Mouse (Mus musculus): ENCODE results near the gene Pde4d. TPM values are rescaled to one million over a fixed set of nuclear protein-coding genes. Genes with fewer than 3 reads are reported as not detected.

Pde4d gene
- polyA plus RNA-seq, 1 experiment, result 33.8 TPM

GRCm38 (mm10) chr13:109486166-109486565 is 1036.4 kb downstream of the Pde4d start:
- H3K27me3 ChIP-seq (ENCODE audit: control insufficient read depth, insufficient read depth, low read length), result no peaks in the 10 kb centered on the region
- no peak overlapping the region for H3K27ac ChIP-seq (ENCODE audit: insufficient read depth, low read length)
- no peak overlapping the region for H3K4me3 ChIP-seq (replicated peaks; ENCODE audit: insufficient read depth, low read depth, low read length)
- 71% methylated on average over 6 of the region's 6 CpGs for WGBS
- DNase-seq, result no peak
- TF ChIP-seq POLR2A (IDR thresholded peaks at IDR 0.05; ENCODE audit: borderline replicate concordance, insufficient read depth, low read length) (no peak), CTCF (IDR thresholded peaks at IDR 0.05; ENCODE audit: borderline replicate concordance, insufficient read depth, low read depth, low read length) (no peak)
- H3K4me1 ChIP-seq (ENCODE audit: control insufficient read depth, insufficient read depth, low read length), result no peaks in the 10 kb centered on the region

- Histone ChIP-seq H3K27ac (ENCODE audit: insufficient read depth, low read length) (no peak overlapping the region), H3K27me3 (ENCODE audit: control insufficient read depth, insufficient read depth, low read length) (no peaks in the 10 kb centered on the region), H3K4me1 (ENCODE audit: control insufficient read depth, insufficient read depth, low read length) (no peaks in the 10 kb centered on the region), H3K4me3 (replicated peaks; ENCODE audit: insufficient read depth, low read depth, low read length) (no peak overlapping the region)
- TF ChIP-seq CTCF (IDR thresholded peaks at IDR 0.05; ENCODE audit: borderline replicate concordance, insufficient read depth, low read depth, low read length) (no peak), POLR2A (IDR thresholded peaks at IDR 0.05; ENCODE audit: borderline replicate concordance, insufficient read depth, low read length) (no peak)
- DNase-seq, result no peak
- WGBS, result 31% methylated on average over 2 of the region's 2 CpGs
Observed at GRCm38 (mm10) chr13:109487378-109487777, 1037.6 kb downstream of the Pde4d start.

GRCm38 (mm10) chr13:109490853-109491252 is 1041.1 kb downstream of the Pde4d start:
- Histone ChIP-seq H3K27me3 (ENCODE audit: control insufficient read depth, insufficient read depth, low read length) (no peaks in the 10 kb centered on the region), H3K4me1 (ENCODE audit: control insufficient read depth, insufficient read depth, low read length) (no peaks in the 10 kb centered on the region), H3K27ac (ENCODE audit: insufficient read depth, low read length) (no peak overlapping the region), H3K4me3 (replicated peaks; ENCODE audit: insufficient read depth, low read depth, low read length) (no peak overlapping the region)
- no peak for DNase-seq
- TF ChIP-seq CTCF (IDR thresholded peaks at IDR 0.05; ENCODE audit: borderline replicate concordance, insufficient read depth, low read depth, low read length) (no peak), POLR2A (IDR thresholded peaks at IDR 0.05; ENCODE audit: borderline replicate concordance, insufficient read depth, low read length) (no peak)
- WGBS, result 59% methylated on average over 2 of the region's 2 CpGs

GRCm38 (mm10) chr13:109491829-109492228 is 1042.1 kb downstream of the Pde4d start:
- Histone ChIP-seq H3K27me3 (ENCODE audit: control insufficient read depth, insufficient read depth, low read length) (no peaks in the 10 kb centered on the region), H3K4me3 (replicated peaks; ENCODE audit: insufficient read depth, low read depth, low read length) (no peak overlapping the region), H3K4me1 (ENCODE audit: control insufficient read depth, insufficient read depth, low read length) (no peaks in the 10 kb centered on the region), H3K27ac (ENCODE audit: insufficient read depth, low read length) (no peak overlapping the region)
- 54% methylated on average over 4 of the region's 4 CpGs for WGBS
- no peak for DNase-seq
- TF ChIP-seq CTCF (IDR thresholded peaks at IDR 0.05; ENCODE audit: borderline replicate concordance, insufficient read depth, low read depth, low read length) (no peak), POLR2A (IDR thresholded peaks at IDR 0.05; ENCODE audit: borderline replicate concordance, insufficient read depth, low read length) (no peak)

- TF ChIP-seq POLR2A (IDR thresholded peaks at IDR 0.05; ENCODE audit: borderline replicate concordance, insufficient read depth, low read length), result no peak
- no peak for TF ChIP-seq CTCF (IDR thresholded peaks at IDR 0.05; ENCODE audit: borderline replicate concordance, insufficient read depth, low read depth, low read length)
- Histone ChIP-seq H3K4me3 (replicated peaks; ENCODE audit: insufficient read depth, low read depth, low read length) (no peak overlapping the region), H3K4me1 (ENCODE audit: control insufficient read depth, insufficient read depth, low read length) (peaks cover 2% of the 10 kb centered on the region; the same call in 1 of the 2 replicates), H3K27ac (ENCODE audit: insufficient read depth, low read length) (no peak overlapping the region), H3K27me3 (ENCODE audit: control insufficient read depth, insufficient read depth, low read length) (no peaks in the 10 kb centered on the region)
- WGBS, result 76% methylated on average over 9 of the region's 9 CpGs
- no peak for DNase-seq
Observed at GRCm38 (mm10) chr13:109500336-109500735, 1050.6 kb downstream of the Pde4d start.

- 86% methylated on average over 7 of the region's 7 CpGs for WGBS
- TF ChIP-seq CTCF (IDR thresholded peaks at IDR 0.05; ENCODE audit: borderline replicate concordance, insufficient read depth, low read depth, low read length) (no peak), POLR2A (IDR thresholded peaks at IDR 0.05; ENCODE audit: borderline replicate concordance, insufficient read depth, low read length) (no peak)
Observed at GRCm38 (mm10) chr13:109502796-109503195, 1053.0 kb downstream of the Pde4d start.

GRCm38 (mm10) chr13:109506754-109507153 is 1057.0 kb downstream of the Pde4d start:
- no peak overlapping the region for H3K4me3 ChIP-seq (replicated peaks; ENCODE audit: insufficient read depth, low read depth, low read length)
- TF ChIP-seq POLR2A (IDR thresholded peaks at IDR 0.05; ENCODE audit: borderline replicate concordance, insufficient read depth, low read length), result no peak
- TF ChIP-seq CTCF (IDR thresholded peaks at IDR 0.05; ENCODE audit: borderline replicate concordance, insufficient read depth, low read depth, low read length), result no peak
- 79% methylated on average over 7 of the region's 7 CpGs for WGBS
- DNase-seq, result no peak
- no peak overlapping the region for H3K27ac ChIP-seq (ENCODE audit: insufficient read depth, low read length)
- no peaks in the 10 kb centered on the region for H3K27me3 ChIP-seq (ENCODE audit: control insufficient read depth, insufficient read depth, low read length)
- peaks cover 8% of the 10 kb centered on the region for H3K4me1 ChIP-seq (ENCODE audit: control insufficient read depth, insufficient read depth, low read length)

More at GRCm38 (mm10) chr13:109502796-109503195, 1053.0 kb downstream of the Pde4d start:
- no peak overlapping the region for H3K27ac ChIP-seq (ENCODE audit: insufficient read depth, low read length)
- no peaks in the 10 kb centered on the region for H3K27me3 ChIP-seq (ENCODE audit: control insufficient read depth, insufficient read depth, low read length)
- H3K4me3 ChIP-seq (replicated peaks; ENCODE audit: insufficient read depth, low read depth, low read length), result no peak overlapping the region
- peaks cover 4% of the 10 kb centered on the region for H3K4me1 ChIP-seq (ENCODE audit: control insufficient read depth, insufficient read depth, low read length)
- DNase-seq, result no peak

- Histone ChIP-seq H3K4me1 (ENCODE audit: control insufficient read depth, insufficient read depth, low read length) (peaks cover 8% of the 10 kb centered on the region), H3K27ac (ENCODE audit: insufficient read depth, low read length) (no peak overlapping the region), H3K4me3 (replicated peaks; ENCODE audit: insufficient read depth, low read depth, low read length) (no peak overlapping the region), H3K27me3 (ENCODE audit: control insufficient read depth, insufficient read depth, low read length) (no peaks in the 10 kb centered on the region)
- TF ChIP-seq CTCF (IDR thresholded peaks at IDR 0.05; ENCODE audit: borderline replicate concordance, insufficient read depth, low read depth, low read length), result no peak
- no peak for TF ChIP-seq POLR2A (IDR thresholded peaks at IDR 0.05; ENCODE audit: borderline replicate concordance, insufficient read depth, low read length)
- DNase-seq, result no peak
- 93% methylated on average over 4 of the region's 4 CpGs for WGBS
Observed at GRCm38 (mm10) chr13:109508472-109508871, 1058.7 kb downstream of the Pde4d start.
